Mouse (Mus musculus) embryonic stem cell, embryonic (primary cell): ENCODE data around the gene Rpl23a.

ENCODE experiments used
- CTCF ChIA-PET, 4 experiments: fragments of 300-600 bp in 2 of 4; fragments of 350-600 bp in 2 of 4; sonication (Branson Sonifier 250); formaldehyde crosslinking; loops; one replicate each; lab custom pipeline; 2022; ENCODE audit warnings: inconsistent platforms in 2 of 4; lab: Charles Lee
- POLR2A ChIA-PET, 4 experiments: fragments of 300-600 bp in 2 of 4; fragments of 350-600 bp in 2 of 4; sonication (Branson Sonifier 250); formaldehyde crosslinking; loops; one replicate each; lab custom pipeline; 2022; ENCODE audit warnings: antibody characterized with exemption in 4 of 4, inconsistent platforms in 1 of 4; lab: Charles Lee

The Rpl23a gene

DNA sequence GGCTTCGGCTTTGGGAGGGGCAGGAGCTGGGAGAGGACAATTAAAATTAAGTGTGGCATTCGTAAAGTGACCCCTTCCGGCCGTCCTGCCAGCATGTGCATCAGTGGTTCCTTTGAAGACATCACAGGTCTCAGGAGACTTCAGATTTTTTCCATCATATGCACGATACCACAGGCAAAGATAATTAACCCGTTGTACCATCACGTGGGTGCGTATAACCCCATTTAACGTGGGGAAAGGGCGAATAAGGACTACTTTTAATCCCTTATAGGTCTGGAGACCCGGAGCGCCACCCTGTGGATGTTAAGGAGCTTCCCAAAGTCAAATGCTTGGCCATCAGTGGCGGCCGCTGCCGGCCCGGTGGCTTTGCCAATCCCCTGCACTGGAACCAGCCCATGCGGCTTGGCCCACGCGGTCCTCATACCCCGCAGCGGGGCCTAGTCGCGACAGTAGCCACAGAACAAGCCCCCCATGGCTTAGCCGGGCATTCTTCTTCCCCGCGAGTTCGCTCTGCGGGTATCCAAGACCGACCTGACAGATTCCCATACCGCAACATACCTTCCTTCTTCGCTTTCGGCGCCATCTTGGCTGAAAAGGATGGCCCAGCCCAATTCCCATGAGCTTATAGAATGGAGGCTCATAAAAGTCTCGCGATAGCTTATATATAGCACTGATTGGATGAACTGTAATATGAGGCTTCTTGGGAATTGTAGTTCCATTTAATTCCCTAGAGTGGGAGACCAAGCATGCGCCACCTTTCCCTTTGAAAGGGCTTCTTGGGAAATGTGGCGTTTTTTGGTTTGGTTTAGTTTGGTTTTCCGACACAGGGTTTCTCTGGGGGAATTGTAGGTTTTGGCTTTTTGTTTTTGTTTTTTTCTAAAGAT lies at the start of gene Rpl23a:
Gene Rpl23a (minus strand): TSS at position 624 of the 884 bp plus-strand sequence.
- CTCF ChIA-PET, result interaction anchor here in 3 of 4 experiments (0.5 to 2.5 kb wide), 16 partner anchors 9 to 1840 kb away, joined by 3 to 29 read pairs (median 4); partner anchors contain the start of genes Dhrs13 (in 1 of the 3) and Myo18a (in 1 of the 3)
- POLR2A ChIA-PET, result interaction anchor here (0.5 to 16.1 kb wide), 152 partner anchors 8 to 690 kb away, joined by 3 to 461 read pairs (median 4); partner anchors contain the start of genes Fam222b (in 3 of the 4), Flot2 (in 3 of the 4), Phf12 (in 3 of the 4) and Pigs (in 3 of the 4)

DNA sequence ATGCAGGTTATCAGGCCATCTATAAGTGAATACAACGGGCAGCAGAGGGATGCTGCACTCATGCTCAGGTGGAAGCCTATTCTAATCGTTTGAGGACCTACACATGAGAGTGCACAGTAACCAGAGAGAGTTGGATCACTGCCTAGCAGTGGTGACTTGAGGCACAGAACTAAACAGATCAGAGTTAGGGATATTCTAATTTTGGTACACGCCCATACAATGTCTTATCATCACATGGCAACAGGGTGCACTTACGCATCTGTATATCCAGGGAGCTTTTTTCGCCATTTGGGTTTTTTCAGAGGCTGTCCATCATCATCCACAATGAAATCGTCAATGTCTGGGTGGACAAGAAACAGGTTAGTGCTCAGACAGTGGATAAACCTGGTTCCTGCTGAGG lies 48.1 kb upstream of the Rpl23a start:
- ChIA-PET CTCF (no interaction called here), POLR2A (no interaction called here)

DNA sequence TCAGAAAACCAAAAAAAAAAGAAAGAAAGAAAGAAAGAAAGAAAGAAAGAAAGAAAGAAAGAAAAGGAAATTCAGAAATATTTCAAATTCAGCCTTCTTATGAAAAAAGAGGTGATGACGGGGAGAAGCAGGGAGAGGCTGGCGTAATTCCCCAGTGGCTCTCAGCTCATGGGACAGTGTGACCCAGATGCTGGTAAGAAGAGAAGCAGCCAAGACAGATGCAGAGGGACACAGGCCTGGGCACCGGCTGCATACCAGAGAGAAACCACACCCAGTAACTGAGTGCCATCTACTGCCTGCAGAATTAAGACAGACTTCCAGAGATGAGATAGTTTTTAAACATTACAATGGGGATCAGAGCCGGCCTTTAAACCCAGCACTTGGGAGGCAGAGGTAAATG lies 40.2 kb upstream of the Rpl23a start:
- POLR2A ChIA-PET, result interaction anchor here in 2 of 4 experiments (1.0 to 2.1 kb wide), 3 partner anchors 13 to 23 kb away, joined by 4 to 11 read pairs (median 7); partner anchors contain the start of gene Supt6 (in 1 of the 2)
- CTCF ChIA-PET, result interaction anchor here in 2 of 4 experiments (0.7 kb wide), 2 partner anchors 17 to 39 kb away, joined by 3 read pairs; no protein-coding TSS in a partner anchor

DNA sequence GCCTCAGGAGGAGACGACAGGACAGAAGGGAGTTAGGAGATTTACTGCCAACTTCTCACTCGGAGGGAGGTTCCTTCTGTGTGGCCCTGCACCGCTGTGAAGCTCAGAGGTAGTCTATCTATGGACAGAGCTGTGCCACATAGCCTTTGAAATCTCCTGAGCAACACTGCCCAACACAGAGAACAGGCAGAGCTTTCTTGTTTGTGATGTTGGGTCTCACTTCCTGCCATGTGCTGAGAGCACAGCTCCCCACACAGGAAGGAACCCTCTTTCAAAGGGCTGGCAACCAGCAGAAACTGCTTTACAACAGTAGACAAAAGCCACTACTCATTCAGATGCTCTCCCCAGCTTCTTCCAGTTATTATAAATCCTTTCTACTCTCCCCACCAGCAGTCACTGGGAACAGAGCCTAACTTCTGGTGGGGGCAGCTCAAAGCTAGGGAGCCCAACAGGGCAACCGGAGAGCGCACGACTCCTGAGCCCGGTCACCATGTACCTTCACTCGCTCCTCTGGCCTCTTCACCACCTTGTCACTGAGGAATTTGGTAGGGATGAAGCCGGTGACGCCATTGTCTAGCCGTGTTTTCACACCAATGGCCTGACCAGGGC lies 32.4 kb upstream of the Rpl23a start:
- ChIA-PET POLR2A (interaction anchor here in 3 of 4 experiments (0.6 to 4.6 kb wide), 10 partner anchors 9 to 38 kb away, joined by 3 to 23 read pairs (median 5); partner anchors contain the start of gene Rpl23a (in 2 of the 3)), CTCF (interaction anchor here in 2 of 4 experiments (0.6 to 0.8 kb wide), 2 partner anchors 23 to 68 kb away, joined by 3 to 8 read pairs; no protein-coding TSS in a partner anchor)

DNA sequence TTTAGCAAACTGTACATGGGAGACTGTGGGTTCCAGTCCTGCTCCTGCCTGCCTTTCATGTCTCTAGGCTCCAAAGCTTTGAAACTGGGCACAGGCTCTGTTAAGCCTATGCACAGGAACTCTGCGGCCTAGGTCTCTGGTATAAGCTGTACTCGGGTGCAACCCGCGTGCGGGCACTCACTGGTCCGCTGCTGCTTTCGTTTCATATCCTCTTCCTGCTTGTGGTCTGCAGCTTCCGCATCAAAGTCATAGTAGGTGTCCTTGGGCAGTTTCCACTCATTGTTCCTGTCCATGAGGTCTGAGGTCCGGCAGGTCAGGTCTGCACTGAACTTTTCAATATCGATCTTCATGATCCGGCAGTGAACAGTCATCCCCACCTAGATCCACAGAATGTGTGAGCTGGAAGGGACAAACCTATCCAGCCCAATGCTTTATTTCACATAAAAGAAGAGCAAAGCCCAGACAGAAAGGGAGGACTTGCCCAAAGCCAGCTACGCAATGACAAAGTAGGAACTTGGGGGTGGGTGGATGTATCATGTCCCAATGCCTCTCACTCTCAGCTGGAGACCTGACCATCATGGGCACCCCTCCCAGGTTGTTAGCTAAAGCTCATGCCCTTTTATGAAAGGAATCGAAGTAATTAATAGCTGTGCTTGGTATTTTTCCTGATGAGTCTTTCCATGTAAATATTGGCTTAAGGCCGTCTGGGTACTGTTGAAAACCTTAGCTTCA lies 29.9 kb upstream of the Rpl23a start:
- ChIA-PET POLR2A (interaction anchor here (0.6 to 5.1 kb wide), 28 partner anchors 8 to 116 kb away, joined by 3 to 29 read pairs (median 4); partner anchors contain the start of genes Pigs (in 2 of the 4), Rpl23a (in 2 of the 4), BC030499 (in 1 of the 4) and Sdf2 (in 1 of the 4)), CTCF (interaction anchor here in 1 of 4 experiments (0.9 kb wide), 1 partner anchor 42 kb away, joined by 3 read pairs; no protein-coding TSS in a partner anchor)

DNA sequence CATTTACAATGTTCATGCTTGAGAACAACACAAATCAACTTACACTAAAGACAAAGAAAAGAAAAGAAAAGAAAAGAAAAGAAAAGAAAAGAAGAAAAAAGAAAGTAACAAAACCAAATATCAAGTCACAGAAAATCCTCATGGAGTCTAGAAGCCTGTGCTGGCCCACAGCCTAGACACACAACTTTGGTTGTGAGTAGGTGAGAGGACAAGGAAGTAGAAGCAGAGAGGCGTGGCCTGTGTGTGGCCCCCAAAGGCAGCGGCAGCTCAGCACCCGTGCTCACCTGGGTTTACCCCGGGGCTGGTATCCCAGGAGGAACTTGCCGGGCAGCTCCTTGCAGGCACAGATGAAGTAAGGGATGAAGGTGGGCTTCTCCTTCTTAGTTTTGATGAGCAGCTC lies 28.1 kb upstream of the Rpl23a start:
- POLR2A ChIA-PET, result interaction anchor here in 3 of 4 experiments (0.6 to 5.1 kb wide), 14 partner anchors 11 to 190 kb away, joined by 3 to 29 read pairs (median 4); partner anchors contain the start of gene Rpl23a (in 2 of the 3)
- CTCF ChIA-PET, result interaction anchor here in 1 of 4 experiments (0.6 kb wide), 1 partner anchor 480 kb away, joined by 3 read pairs; no protein-coding TSS in a partner anchor

DNA sequence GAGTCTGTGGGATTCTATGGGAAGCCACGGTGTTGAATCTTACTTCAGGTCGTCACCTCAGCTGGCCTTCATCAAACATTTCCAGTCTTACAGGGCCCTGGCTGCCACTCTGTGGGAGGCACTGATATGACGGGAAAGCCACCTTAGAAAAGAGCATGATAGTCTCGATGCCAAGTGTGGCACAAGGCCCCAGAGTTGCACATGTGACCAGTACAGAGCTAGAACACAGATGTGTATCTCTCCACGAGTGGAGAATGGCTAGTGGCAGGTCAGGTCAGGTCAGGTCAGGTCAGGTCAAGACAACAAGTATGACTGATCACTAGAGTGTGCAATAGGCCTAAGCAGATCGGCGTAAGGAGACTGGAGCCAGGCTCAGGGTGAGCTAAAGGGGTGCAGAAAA lies 27.2 kb upstream of the Rpl23a start:
- ChIA-PET POLR2A (interaction anchor here in 3 of 4 experiments (0.8 to 5.1 kb wide), 11 partner anchors 12 to 82 kb away, joined by 3 to 29 read pairs (median 4); partner anchors contain the start of genes Rpl23a (in 2 of the 3), Nek8 (in 1 of the 3), Rab34 (in 1 of the 3) and Tlcd1 (in 1 of the 3)), CTCF (interaction anchor here in 2 of 4 experiments (0.6 to 0.9 kb wide), 2 partner anchors 16 to 50 kb away, joined by 3 to 9 read pairs; no protein-coding TSS in a partner anchor)

DNA sequence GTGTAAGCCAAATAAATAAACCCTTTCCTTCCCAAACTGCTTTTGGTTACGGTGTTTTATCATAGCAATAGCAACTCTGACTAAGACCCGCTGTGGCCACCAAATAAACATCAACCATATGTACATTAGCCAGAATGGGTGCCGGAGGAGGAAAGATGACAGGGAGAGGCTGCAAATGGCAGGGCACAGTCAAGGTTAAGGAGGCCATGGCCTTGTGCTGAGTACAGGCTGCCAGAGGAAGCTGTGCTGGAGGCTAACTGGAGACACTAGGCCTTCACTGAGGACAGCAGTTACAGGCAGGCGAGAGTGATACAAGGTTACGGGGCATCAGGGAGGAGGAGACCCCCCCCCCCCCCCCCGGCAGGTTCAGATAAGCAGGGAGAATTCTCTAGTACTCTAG lies 26.5 kb upstream of the Rpl23a start:
- ChIA-PET CTCF (interaction anchor here in 2 of 4 experiments (0.6 to 0.9 kb wide), 2 partner anchors 15 to 51 kb away, joined by 3 to 9 read pairs; no protein-coding TSS in a partner anchor), POLR2A (interaction anchor here (0.6 to 5.1 kb wide), 11 partner anchors 8 to 177 kb away, joined by 3 to 29 read pairs (median 5); partner anchors contain the start of genes Rpl23a (in 2 of the 4), Nek8 (in 1 of the 4), Rab34 (in 1 of the 4) and Tlcd1 (in 1 of the 4))

DNA sequence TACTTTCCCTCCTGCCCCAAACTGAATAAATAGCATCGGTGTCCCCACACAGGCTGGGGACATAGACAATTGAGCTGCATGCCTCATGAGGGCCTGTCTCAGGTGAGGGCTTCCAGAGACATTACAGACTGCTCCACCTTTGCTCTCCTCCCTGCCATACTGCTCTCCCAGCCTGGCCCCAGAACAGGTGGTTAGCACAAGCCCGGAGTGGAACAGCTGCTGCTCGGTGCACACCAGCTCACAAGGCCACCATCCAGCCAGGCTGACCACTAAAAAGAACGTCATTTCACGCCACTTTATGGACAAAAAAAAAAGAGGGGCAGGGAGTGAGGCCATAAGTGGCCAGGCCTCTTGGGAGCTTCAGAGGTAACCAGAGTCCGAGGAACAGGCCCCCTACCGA lies 23.8 kb upstream of the Rpl23a start:
- POLR2A ChIA-PET, result interaction anchor here in 2 of 4 experiments (0.5 to 3.4 kb wide), 24 partner anchors 9 to 273 kb away, joined by 3 to 32 read pairs (median 4); partner anchors contain the start of genes Rpl23a (in 2 of the 2), Sdf2 (in 2 of the 2), Aldoc (in 1 of the 2) and Nek8 (in 1 of the 2)
- CTCF ChIA-PET, result interaction anchor here in 2 of 4 experiments (0.6 to 1.4 kb wide), 4 partner anchors 41 to 597 kb away, joined by 3 to 4 read pairs (median 3); no protein-coding TSS in a partner anchor

DNA sequence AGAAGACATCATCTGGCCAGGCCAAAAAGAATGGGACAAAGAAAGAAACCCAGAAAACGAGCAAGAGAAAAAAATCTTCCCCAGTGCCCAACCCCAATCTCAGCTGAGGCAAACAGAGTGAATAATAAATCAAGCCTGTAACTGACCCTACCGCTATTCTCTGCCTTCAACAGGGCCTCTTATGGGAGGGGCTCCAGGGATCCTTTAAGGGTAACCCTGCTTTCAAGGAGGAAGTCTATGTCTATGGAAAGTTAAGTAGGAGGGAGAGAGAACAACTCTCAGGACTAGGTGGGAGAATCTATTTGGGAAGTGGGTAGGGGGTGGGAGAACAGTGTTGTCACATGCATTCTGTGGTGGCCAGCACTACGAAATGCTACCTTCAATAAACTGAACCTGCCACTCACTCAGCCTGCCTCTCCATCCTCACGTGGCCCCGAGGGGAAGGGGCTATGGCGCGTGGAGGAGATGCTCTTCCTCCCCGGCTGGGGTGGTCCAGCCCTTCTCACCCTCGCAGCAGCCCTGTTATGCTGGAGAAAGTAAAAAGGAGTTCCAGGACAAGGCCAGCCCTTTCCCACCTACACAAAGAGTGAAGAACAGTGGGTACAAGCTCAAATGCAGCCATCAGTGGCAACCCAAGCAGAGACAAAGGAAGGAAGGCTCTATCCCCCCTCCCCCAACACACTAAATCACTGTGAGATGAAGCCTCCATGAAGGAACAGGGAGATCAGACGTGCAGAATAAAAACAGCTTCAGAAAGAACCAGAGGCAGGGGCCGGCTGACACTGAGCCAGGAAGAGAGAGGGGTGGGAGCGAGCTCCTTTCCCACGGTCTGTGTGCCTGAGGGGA lies 22.2 kb upstream of the Rpl23a start:
- POLR2A ChIA-PET, result interaction anchor here (0.6 to 3.4 kb wide), 14 partner anchors 10 to 218 kb away, joined by 3 to 32 read pairs (median 4); partner anchors contain the start of gene Rpl23a (in 1 of the 4)
- CTCF ChIA-PET, result interaction anchor here in 1 of 4 experiments (1.6 kb wide), 1 partner anchor 11 kb away, joined by 5 read pairs; no protein-coding TSS in a partner anchor

DNA sequence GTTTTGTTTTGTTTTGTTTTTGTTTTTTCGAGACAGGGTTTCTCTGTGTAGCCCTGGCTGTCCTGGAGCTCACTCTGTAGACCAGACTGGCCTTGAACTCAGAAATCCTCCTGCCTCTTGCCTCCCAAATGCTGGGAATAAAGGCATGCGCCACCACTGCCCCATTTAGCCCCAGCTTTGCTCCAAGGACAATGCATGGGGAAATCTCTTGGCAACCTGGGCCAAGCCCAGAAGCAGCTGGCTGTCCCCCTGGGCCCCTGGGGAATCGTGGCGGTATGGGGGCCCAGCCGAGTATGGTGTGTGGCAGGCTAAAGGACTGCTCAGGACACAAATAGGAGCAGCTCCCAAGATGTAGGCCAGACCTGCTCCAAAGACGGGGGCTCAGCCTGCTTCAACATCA lies 20.9 kb upstream of the Rpl23a start:
- POLR2A ChIA-PET, result interaction anchor here in 3 of 4 experiments (0.6 to 1.3 kb wide), 10 partner anchors 9 to 370 kb away, joined by 3 to 6 read pairs (median 3); partner anchors contain the start of genes Rpl23a (in 2 of the 3) and Pigs (in 1 of the 3)
- CTCF ChIA-PET, result interaction anchor here in 2 of 4 experiments (0.5 to 1.6 kb wide), 2 partner anchors 10 to 58 kb away, joined by 3 to 5 read pairs; no protein-coding TSS in a partner anchor

DNA sequence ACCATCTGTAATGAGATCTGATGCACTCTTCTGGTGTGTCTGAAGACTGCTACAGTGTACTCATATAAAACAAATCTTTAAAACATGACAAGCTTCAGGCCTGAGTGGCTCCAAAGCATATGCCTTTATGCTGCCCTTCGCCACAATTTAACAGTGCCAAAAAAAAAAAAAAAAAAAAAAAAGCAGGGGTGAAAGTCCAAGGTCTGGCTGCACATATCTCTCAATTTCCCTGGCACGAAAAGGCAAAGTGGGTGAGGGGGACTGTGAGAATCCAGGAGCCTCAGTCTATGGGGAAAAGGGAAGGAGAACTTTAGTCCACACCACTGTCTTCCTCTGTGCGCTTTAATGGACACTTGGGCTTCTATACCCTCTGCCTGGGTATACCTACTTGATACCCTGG lies 19.0 kb upstream of the Rpl23a start:
- ChIA-PET CTCF (no interaction called here), POLR2A (interaction anchor here in 1 of 4 experiments (0.7 to 14.4 kb wide), 7 partner anchors 11 to 150 kb away, joined by 3 to 254 read pairs (median 4); partner anchors contain the start of genes Rab34 and Rpl23a)

DNA sequence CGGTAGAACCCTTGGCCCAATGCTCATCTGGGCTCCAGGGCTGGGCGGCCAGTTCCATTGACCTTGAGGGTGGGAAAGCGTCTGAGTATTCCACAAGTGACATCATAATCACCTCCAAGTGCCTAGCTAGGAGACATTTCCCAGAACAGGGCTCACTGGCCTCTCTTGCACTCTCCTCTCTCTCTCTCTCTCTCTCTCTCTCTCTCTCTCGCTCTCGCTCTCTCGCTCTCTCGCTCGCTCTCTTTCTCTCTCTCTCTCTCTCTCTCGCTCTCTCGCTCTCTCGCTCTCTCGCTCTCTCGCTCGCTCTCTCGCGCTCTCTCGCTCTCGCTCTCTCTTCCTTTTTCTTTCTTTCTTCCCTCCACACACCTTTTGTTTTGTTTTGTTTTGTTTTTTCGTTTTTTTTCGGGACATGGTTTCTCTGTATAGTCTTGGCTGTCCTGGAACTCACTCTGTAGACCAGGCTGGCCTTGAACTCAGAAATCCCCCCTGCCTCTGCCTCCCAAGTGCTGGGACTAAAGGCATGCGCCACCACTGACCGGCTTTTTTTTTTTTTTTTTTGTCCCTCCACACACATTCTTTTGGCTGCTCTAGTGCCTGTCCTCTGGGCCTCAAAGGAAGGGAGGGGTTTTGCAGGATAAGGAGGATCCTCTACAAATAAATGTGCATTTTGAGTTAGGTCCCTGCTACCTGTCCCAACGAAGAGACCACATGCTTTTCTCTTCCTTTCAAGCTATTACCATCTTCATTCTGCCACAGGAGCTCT lies 11.9 kb upstream of the Rpl23a start:
- POLR2A ChIA-PET, result interaction anchor here (0.6 to 14.4 kb wide), 78 partner anchors 8 to 588 kb away, joined by 3 to 254 read pairs (median 4); partner anchors contain the start of genes Nek8 (in 3 of the 4), Pigs (in 3 of the 4), Rpl23a (in 3 of the 4) and Tlcd1 (in 3 of the 4)

DNA sequence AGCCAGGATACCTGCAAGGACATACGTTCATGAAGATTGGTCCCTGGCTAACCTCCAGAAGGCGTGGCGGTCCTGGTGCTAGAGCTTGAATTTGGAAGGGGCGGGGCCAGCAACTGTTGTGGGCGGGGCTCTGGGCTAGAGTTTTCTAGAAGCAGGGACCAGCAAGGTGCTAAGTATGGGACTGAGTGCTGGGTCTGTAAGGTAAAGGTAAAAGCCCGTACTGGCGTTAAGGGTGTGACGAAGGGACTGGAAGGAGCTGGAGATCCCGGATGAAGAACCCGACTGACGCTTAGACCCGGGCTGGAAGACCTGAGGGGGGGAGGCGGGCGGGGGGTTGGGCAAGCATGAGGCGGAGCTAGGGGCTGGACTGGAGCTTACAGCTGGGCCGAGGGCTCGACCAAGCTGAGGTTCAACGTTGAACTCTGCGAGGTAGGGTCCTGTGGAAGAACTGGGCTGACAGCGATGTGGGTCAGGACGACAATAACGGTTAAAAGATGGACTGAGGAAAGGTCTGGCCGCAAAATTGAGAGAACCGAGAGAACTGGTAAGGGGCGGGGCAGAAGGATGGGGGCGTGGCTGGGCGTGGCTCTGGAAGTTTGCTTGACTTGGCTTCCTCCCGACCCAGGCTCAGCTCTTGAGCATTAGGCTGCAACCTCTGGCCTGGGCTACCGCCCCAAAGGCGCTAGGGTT lies 11.2 kb upstream of the Rpl23a start:
- ChIA-PET POLR2A (interaction anchor here (0.6 to 14.4 kb wide), 87 partner anchors 10 to 587 kb away, joined by 3 to 254 read pairs (median 4); partner anchors contain the start of genes Nek8 (in 3 of the 4), Pigs (in 3 of the 4), Rpl23a (in 3 of the 4) and Tlcd1 (in 3 of the 4)), CTCF (interaction anchor here in 3 of 4 experiments (0.5 to 2.3 kb wide), 16 partner anchors 10 to 628 kb away, joined by 3 to 29 read pairs (median 4); partner anchors contain the start of genes Rpl23a (in 2 of the 3), Nek8 (in 1 of the 3), Pipox (in 1 of the 3) and Tlcd1 (in 1 of the 3))

More for the DNA sequence above, 11.9 kb upstream of the Rpl23a start:
- CTCF ChIA-PET, result interaction anchor here (0.5 to 2.3 kb wide), 16 partner anchors 11 to 215 kb away, joined by 3 to 29 read pairs (median 4); partner anchors contain the start of genes Rpl23a (in 2 of the 4), Nek8 (in 1 of the 4) and Tlcd1 (in 1 of the 4)
